Mouse (Mus musculus) CD4-positive, CD25-positive, alpha-beta regulatory T cell (primary cell): ENCODE results near the gene Pclo. TPM values are rescaled to one million over a fixed set of nuclear protein-coding genes. Genes with fewer than 3 reads are reported as not detected.

Experiments used
- polyA plus RNA-seq: library from polyadenylated mRNA; unstranded; fragments of 100-300 nt; shearing (Covaris generic); gene quantifications from one replicate; pipeline ENCODE4 v1.2.1, GENCODE M21; 2017

Gene Pclo
- 0.02 TPM for polyA plus RNA-seq

DNA sequence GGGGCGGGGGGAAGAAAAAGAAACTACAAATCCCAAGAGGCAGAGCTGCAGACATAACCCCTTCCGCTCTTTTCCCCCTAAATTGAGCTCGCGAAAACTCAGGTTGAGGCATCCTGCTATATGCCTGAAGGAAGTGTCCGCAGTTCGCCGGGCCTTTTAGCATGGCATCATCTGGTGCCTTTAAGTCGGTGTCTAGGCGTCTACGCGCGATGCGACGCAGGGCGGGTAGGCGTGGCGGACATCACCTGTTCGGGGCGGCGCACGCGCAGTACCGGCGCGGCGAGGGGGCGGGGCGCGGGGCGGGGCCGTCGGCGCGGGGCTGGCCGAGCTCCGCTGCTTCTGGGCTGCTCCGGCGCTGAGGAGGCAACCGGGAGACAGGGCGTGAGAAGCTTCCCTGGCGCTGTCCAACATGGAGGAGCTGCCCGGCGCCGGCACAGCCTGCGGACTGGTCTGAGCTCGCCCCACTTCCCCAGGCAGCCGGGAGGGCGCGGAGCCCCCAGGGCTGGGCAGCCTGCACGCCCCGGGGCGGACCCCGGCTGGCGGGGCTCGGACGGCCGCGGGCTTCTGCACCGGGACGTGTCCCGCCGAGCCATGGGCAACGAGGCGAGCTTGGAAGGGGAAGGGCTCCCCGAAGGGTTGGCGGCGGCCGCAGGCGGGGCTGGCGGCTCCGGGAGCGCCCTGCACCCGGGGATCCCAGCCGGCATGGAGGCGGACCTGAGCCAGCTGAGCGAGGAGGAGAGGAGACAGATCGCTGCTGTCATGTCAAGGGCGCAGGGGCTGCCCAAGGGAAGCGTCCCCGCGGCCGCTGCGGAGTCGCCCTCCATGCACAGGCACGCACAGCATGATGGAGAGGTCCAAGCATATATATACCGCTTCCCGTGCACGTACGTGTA lies at the start of gene Pclo:
Pclo (plus strand) TSS at position 288 of the 893 bp plus-strand sequence.

